Mouse (Mus musculus) kidney, postnatal 14 days (tissue): ENCODE results near the gene Zfp30.

Source experiments
- DNase-seq: peaks from one replicate; pipeline ENCODE4 v3.0.0; 2022; ENCODE audit warnings: mixed read lengths

Gene Zfp30

GRCm38 (mm10) chr7:29783871-29784551 is at the start of gene Zfp30:
TSS of gene Zfp30 (plus strand) at chr7:29783998.
- DNase-seq = peak; percentile 91

GRCm38 (mm10) chr7:29742258-29742657 is 41.5 kb upstream of the Zfp30 start:
- DNase-seq = no peak

GRCm38 (mm10) chr7:29760476-29760875 is 23.3 kb upstream of the Zfp30 start:
- no peak for DNase-seq

- no peak for DNase-seq
Measured at GRCm38 (mm10) chr7:29764702-29765101, 19.1 kb upstream of the Zfp30 start.

- peak; percentile 90 for DNase-seq
Measured at GRCm38 (mm10) chr7:29767058-29767686, 16.6 kb upstream of the Zfp30 start.

GRCm38 (mm10) chr7:29768090-29768900 is 15.5 kb upstream of the Zfp30 start, which contains the start of gene Zfp84:
TSS of gene Zfp84 (plus strand) at chr7:29768552.
- peak; percentile 94 for DNase-seq

GRCm38 (mm10) chr7:29768980-29769379 is 14.8 kb upstream of the Zfp30 start:
- DNase-seq = no peak

GRCm38 (mm10) chr7:29773503-29773902 is 10.3 kb upstream of the Zfp30 start:
- no peak for DNase-seq

GRCm38 (mm10) chr7:29774371-29774770 is 9.4 kb upstream of the Zfp30 start:
- DNase-seq = no peak

GRCm38 (mm10) chr7:29776568-29776967 is 7.2 kb upstream of the Zfp30 start:
- DNase-seq = no peak

- DNase-seq = no peak
Measured at GRCm38 (mm10) chr7:29777372-29777771, 6.4 kb upstream of the Zfp30 start.

- no peak for DNase-seq
Measured at GRCm38 (mm10) chr7:29785023-29785422, 1.2 kb downstream of the Zfp30 start.

GRCm38 (mm10) chr7:29785888-29786287 is 2.1 kb downstream of the Zfp30 start:
- no peak for DNase-seq

- DNase-seq = no peak
Measured at GRCm38 (mm10) chr7:29792906-29793305, 9.1 kb downstream of the Zfp30 start.

GRCm38 (mm10) chr7:29807046-29807445 is 23.2 kb downstream of the Zfp30 start:
- DNase-seq = no peak

GRCm38 (mm10) chr7:29812244-29812643 is 28.4 kb downstream of the Zfp30 start:
- no peak for DNase-seq

- no peak for DNase-seq
Measured at GRCm38 (mm10) chr7:29814381-29814780, 30.6 kb downstream of the Zfp30 start.

- no peak for DNase-seq
Measured at GRCm38 (mm10) chr7:29815061-29815784, 31.4 kb downstream of the Zfp30 start.

- DNase-seq = peak; percentile 94
Measured at GRCm38 (mm10) chr7:29815910-29816429, 32.2 kb downstream of the Zfp30 start, which contains the start of gene Zfp790. TSS of gene Zfp790 (plus strand) at chr7:29816114.

GRCm38 (mm10) chr7:29818619-29819254 is 34.9 kb downstream of the Zfp30 start:
- DNase-seq = peak; percentile 84

GRCm38 (mm10) chr7:29828001-29828400 is 44.2 kb downstream of the Zfp30 start:
- DNase-seq = peak; percentile 21

- no peak for DNase-seq
Measured at GRCm38 (mm10) chr7:29829804-29830203, 46.0 kb downstream of the Zfp30 start.
